Mouse (Mus musculus) limb, embryonic 14.5 days (tissue): ENCODE results near the gene Fam50b. TPM values are rescaled to one million over a fixed set of nuclear protein-coding genes. Genes with fewer than 3 reads are reported as not detected.

Source experiments
- ATAC-seq: fragments of 200-750 bp; cut with Nextera tagmentation; 2 replicates; pipeline ENCODE4 v1.8.0; 2017; ENCODE audit warnings: low read depth, moderate number of reproducible peaks, moderate TSS enrichment; ENCODE audit not compliant: low FRiP score
- DNase-seq: peaks from one replicate; pipeline ENCODE4 v3.0.0-alpha.2; 2015; ENCODE audit warnings: low spot score
- H3K27ac ChIP-seq: fragments of 300-500 bp; sonication (generic); replicated peaks from 2 replicates; pipeline ENCODE4 v1.5.1; 2014; ENCODE audit warnings: low read depth, mild to moderate bottlenecking, low read length, moderate library complexity, mixed read lengths
- H3K27me3 ChIP-seq: fragments of 300-500 bp; sonication (generic); 2 replicates; pipeline ENCODE4 v1.6.1; 2014; ENCODE audit warnings: low read length, mixed read lengths; ENCODE audit not compliant: control insufficient read depth, insufficient read depth
- H3K36me3 ChIP-seq: fragments of 300-500 bp; sonication (generic); 2 replicates; pipeline ENCODE4 v1.6.1; 2014; ENCODE audit warnings: mild to moderate bottlenecking, low read length, moderate library complexity, mixed read lengths; ENCODE audit not compliant: control insufficient read depth, insufficient read depth
- H3K4me1 ChIP-seq: fragments of 300-500 bp; sonication (generic); 2 replicates; pipeline ENCODE4 v1.6.1; 2014; ENCODE audit warnings: antibody characterized with exemption, low read length, mixed read lengths; ENCODE audit not compliant: control insufficient read depth, insufficient read depth
- H3K4me2 ChIP-seq: fragments of 300-500 bp; sonication (generic); replicated peaks from 2 replicates; pipeline ENCODE4 v1.6.1; 2014; ENCODE audit warnings: low read depth, mild to moderate bottlenecking, low read length, moderate library complexity; ENCODE audit not compliant: severe bottlenecking
- H3K4me3 ChIP-seq: fragments of 300-500 bp; sonication (generic); replicated peaks from 2 replicates; pipeline ENCODE4 v1.5.1; 2014; ENCODE audit warnings: low read length
- H3K9ac ChIP-seq: fragments of 300-500 bp; sonication (generic); 2 replicates; pipeline ENCODE4 v1.6.1; 2014; ENCODE audit warnings: mild to moderate bottlenecking, low read depth, low read length, moderate library complexity; ENCODE audit not compliant: severe bottlenecking
- H3K9me3 ChIP-seq: fragments of 300-500 bp; sonication (generic); 2 replicates; pipeline ENCODE4 v1.6.1; 2016; ENCODE audit warnings: low read length; ENCODE audit not compliant: control insufficient read depth
- POLR2A ChIP-seq: fragments of 200-500 bp; IDR thresholded peaks from 2 replicates; pipeline ENCODE4 v1.8.0; 2012; ENCODE audit warnings: inconsistent platforms, mild to moderate bottlenecking, moderate library complexity, borderline replicate concordance; ENCODE audit not compliant: insufficient read depth, insufficient read length; ENCODE audit errors: extremely low read depth
- WGBS: fragments of 180-500 bp; shearing (Covaris S2); extraction: QIAGEN DNeasy Blood & Tissue Kit; methylation state at CpG from one replicate; pipeline ENCODE4 v1.1.7; 2014; 5-methylcytosine and 5-hydroxymethylcytosine counted together
- polyA plus RNA-seq, 2 experiments: library from polyadenylated mRNA; depleted of rRNA in 1 of 2; stranded (reverse) in 1 of 2; unstranded in 1 of 2; fragments of >200 nt; fragmentation: Nextera tagmentation in 1 of 2; extraction: Ambion mirVana in 1 of 2; gene quantifications; 2 replicates each; pipeline versions ENCODE4 v1.2.1 to v1.2.3; 2012 to 2014

Gene Fam50b
- polyA plus RNA-seq, 2 experiments: not detected

DNA sequence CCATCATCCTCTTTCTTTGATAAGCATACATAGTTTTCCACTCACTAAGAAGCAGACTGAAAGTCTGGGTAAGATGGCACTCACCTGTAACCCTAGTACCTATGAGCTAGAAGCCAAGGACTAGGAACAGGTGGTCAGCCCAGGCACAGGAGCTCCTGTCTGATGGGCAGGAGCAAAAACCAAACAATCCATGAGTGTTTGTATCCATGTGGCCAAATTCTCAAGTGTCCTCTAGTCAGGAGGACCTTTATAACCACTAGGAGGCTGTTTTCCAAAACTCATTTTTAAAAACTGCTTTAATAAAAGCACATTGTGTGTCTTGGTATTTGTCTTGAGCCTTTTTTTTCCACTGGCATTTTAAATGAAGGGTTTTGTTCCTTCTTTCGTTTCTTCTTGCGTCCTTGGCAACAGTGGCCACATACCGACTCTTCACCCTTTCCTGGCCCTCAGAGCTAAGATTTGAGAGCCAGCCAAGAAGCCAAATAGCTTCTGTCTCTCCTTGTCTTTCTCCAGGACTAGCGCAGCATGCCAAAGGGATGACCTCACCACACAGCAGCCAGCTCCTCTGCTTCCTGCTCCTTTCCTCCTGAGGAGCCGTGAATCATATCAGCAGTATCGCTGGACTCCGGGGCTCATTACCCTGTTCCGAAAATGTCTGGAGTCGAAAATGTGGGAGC is 8.7 kb upstream of the Fam50b start:
- peak; percentile 82 for DNase-seq
- Histone ChIP-seq H3K4me3 (peak overlapping the region; percentile 21), H3K9ac (0 out of 2 replicates have a peak overlapping the region, but pooled peaks have one; percentile 18), H3K27me3 (no peaks in the 10 kb centered on the region), H3K4me2 (peak overlapping the region; percentile 42), H3K4me1 (peaks cover 28% of the 10 kb centered on the region), H3K36me3 (no peaks in the 10 kb centered on the region), H3K27ac (peak overlapping the region; percentile 29), H3K9me3 (peaks cover 3% of the 10 kb centered on the region; the same call in 1 of the 2 replicates)
- TF ChIP-seq POLR2A: no peak
- ATAC-seq: peak; percentile 84
- 9% methylated on average over 9 of the region's 9 CpGs for WGBS

DNA sequence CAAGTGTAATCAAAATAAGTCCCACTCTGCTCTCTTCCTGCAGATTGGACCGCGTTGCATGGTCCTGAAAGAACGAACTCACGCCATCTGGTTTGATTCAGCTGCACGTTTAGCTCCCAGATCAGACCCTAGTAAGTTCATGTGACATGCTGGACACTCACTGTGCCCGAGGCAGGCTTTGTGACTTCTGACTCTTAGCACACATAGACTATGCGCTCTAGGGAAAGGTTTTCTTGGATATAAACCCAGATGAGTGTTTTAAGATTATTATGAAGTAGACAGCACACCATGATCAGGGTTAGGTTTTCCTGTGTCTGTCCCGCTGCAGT is 8.2 kb upstream of the Fam50b start:
- TF ChIP-seq POLR2A: no peak
- H3K9ac ChIP-seq: 0 out of 2 replicates have a peak overlapping the region, but pooled peaks have one; percentile 18
- peak overlapping the region; percentile 3 for H3K27ac ChIP-seq
- H3K9me3 ChIP-seq: peaks cover 3% of the 10 kb centered on the region; the same call in 1 of the 2 replicates
- H3K4me2 ChIP-seq: peak overlapping the region; percentile 42
- DNase-seq: no peak
- H3K27me3 ChIP-seq: no peaks in the 10 kb centered on the region
- H3K4me3 ChIP-seq: peak overlapping the region; percentile 21
- H3K36me3 ChIP-seq: no peaks in the 10 kb centered on the region
- WGBS: 14% methylated on average over 8 of the region's 8 CpGs
- ATAC-seq: no peak; the same call in 1 of the 2 replicates
- H3K4me1 ChIP-seq: peaks cover 28% of the 10 kb centered on the region

GRCm38 (mm10) chr13:34727060-34727459 is 7.6 kb upstream of the Fam50b start:
- Histone ChIP-seq H3K27me3 (no peaks in the 10 kb centered on the region), H3K4me2 (no peak overlapping the region), H3K36me3 (no peaks in the 10 kb centered on the region), H3K4me1 (peaks cover 28% of the 10 kb centered on the region), H3K4me3 (no peak overlapping the region), H3K9ac (no peak overlapping the region), H3K9me3 (peaks cover 3% of the 10 kb centered on the region; the same call in 1 of the 2 replicates), H3K27ac (peak overlapping the region; percentile 3; the same call in 1 of the 2 replicates)
- no peak for TF ChIP-seq POLR2A
- 89% methylated on average over 2 of the region's 2 CpGs for WGBS
- DNase-seq: no peak
- no peak for ATAC-seq

- no peak overlapping the region for H3K4me3 ChIP-seq
- H3K9me3 ChIP-seq: peaks cover 3% of the 10 kb centered on the region; the same call in 1 of the 2 replicates
- DNase-seq: no peak
- no peak overlapping the region for H3K4me2 ChIP-seq
- no peak overlapping the region for H3K27ac ChIP-seq
- TF ChIP-seq POLR2A: no peak
- WGBS: 87% methylated on average over 6 of the region's 6 CpGs
- H3K36me3 ChIP-seq: no peaks in the 10 kb centered on the region
- H3K9ac ChIP-seq: no peak overlapping the region
- peaks cover 3% of the 10 kb centered on the region; the same call in 1 of the 2 replicates for H3K4me1 ChIP-seq
- no peak for ATAC-seq
- no peaks in the 10 kb centered on the region for H3K27me3 ChIP-seq
Observed at GRCm38 (mm10) chr13:34731551-34731950, 3.1 kb upstream of the Fam50b start.

GRCm38 (mm10) chr13:34733780-34734179 is 870 bp upstream of the Fam50b start:
- no peaks in the 10 kb centered on the region for H3K36me3 ChIP-seq
- ATAC-seq: no peak
- no peak for DNase-seq
- no peak overlapping the region for H3K9ac ChIP-seq
- no peak overlapping the region for H3K27ac ChIP-seq
- H3K9me3 ChIP-seq: peaks cover 3% of the 10 kb centered on the region; the same call in 1 of the 2 replicates
- WGBS: 63% methylated on average over 1 of the region's 1 CpGs
- no peak overlapping the region for H3K4me2 ChIP-seq
- TF ChIP-seq POLR2A: no peak
- H3K27me3 ChIP-seq: no peaks in the 10 kb centered on the region
- no peaks in the 10 kb centered on the region for H3K4me1 ChIP-seq
- no peak overlapping the region for H3K4me3 ChIP-seq
